Mouse (Mus musculus) urinary bladder, adult 2 months (tissue): ENCODE measurements around the gene Ralgps1. TPM values are rescaled to one million over a fixed set of nuclear protein-coding genes. Genes with fewer than 3 reads are reported as not detected.
"Not testable (repeated sequence)": the region's sequence is repeated elsewhere in the genome, so short reads cannot be mapped to it uniquely, and the experiment has no call there.

Experiments used
- DNase-seq: peaks from one replicate; pipeline ENCODE4 v3.0.0; 2022; ENCODE audit warnings: low spot score
- polyA plus RNA-seq: library from polyadenylated mRNA; depleted of rRNA; stranded (reverse); fragments of >200 nt; gene quantifications from 2 replicates; pipeline ENCODE4 v1.2.3, GENCODE M21; 2012

Gene Ralgps1
- polyA plus RNA-seq, 1 experiment = 8.4 TPM

- no peak for DNase-seq
These were observed 10.1 kb downstream of the Ralgps1 start for GRCm38 (mm10) chr2:33361139-33361716.

- DNase-seq = no peak
These were observed 10.7 kb downstream of the Ralgps1 start for GRCm38 (mm10) chr2:33360564-33360963.

GRCm38 (mm10) chr2:33359184-33359583 is 12.1 kb downstream of the Ralgps1 start:
- no peak for DNase-seq

GRCm38 (mm10) chr2:33357250-33357838 is 13.9 kb downstream of the Ralgps1 start:
- DNase-seq = no peak

GRCm38 (mm10) chr2:33355558-33355957 is 15.7 kb downstream of the Ralgps1 start:
- DNase-seq = no peak

- DNase-seq = no peak
These were observed 17.9 kb downstream of the Ralgps1 start for GRCm38 (mm10) chr2:33353432-33353831.

- no peak for DNase-seq
These were observed 19.8 kb downstream of the Ralgps1 start for GRCm38 (mm10) chr2:33351449-33351848.

- no peak for DNase-seq
These were observed 20.4 kb downstream of the Ralgps1 start for GRCm38 (mm10) chr2:33350921-33351320.

- DNase-seq = no peak
These were observed 21.7 kb downstream of the Ralgps1 start for GRCm38 (mm10) chr2:33349581-33349980.

GRCm38 (mm10) chr2:33349081-33349480 is 22.2 kb downstream of the Ralgps1 start:
- peak; percentile 45 for DNase-seq

GRCm38 (mm10) chr2:33348260-33348659 is 23.0 kb downstream of the Ralgps1 start:
- DNase-seq = no peak

GRCm38 (mm10) chr2:33347607-33348006 is 23.7 kb downstream of the Ralgps1 start:
- DNase-seq = no peak

- DNase-seq = no peak
These were observed 24.5 kb downstream of the Ralgps1 start for GRCm38 (mm10) chr2:33346749-33347148.

- no peak for DNase-seq
These were observed 25.3 kb downstream of the Ralgps1 start for GRCm38 (mm10) chr2:33345956-33346355.

GRCm38 (mm10) chr2:33345475-33345874 is 25.8 kb downstream of the Ralgps1 start:
- DNase-seq = no peak

GRCm38 (mm10) chr2:33343413-33343812 is 27.9 kb downstream of the Ralgps1 start:
- no peak for DNase-seq

GRCm38 (mm10) chr2:33342148-33342547 is 29.1 kb downstream of the Ralgps1 start:
- no peak for DNase-seq

- no peak for DNase-seq
These were observed 35.5 kb downstream of the Ralgps1 start for GRCm38 (mm10) chr2:33335789-33336188.

- DNase-seq = no peak
These were observed 41.7 kb downstream of the Ralgps1 start for GRCm38 (mm10) chr2:33329622-33330021.

GRCm38 (mm10) chr2:33328941-33329340 is 42.3 kb downstream of the Ralgps1 start:
- no peak for DNase-seq

GRCm38 (mm10) chr2:33325359-33325758 is 45.9 kb downstream of the Ralgps1 start:
- no peak for DNase-seq

- DNase-seq = no peak
These were observed 47.3 kb downstream of the Ralgps1 start for GRCm38 (mm10) chr2:33323799-33324595.

- not testable (repeated sequence) for DNase-seq
These were observed 48.2 kb downstream of the Ralgps1 start for GRCm38 (mm10) chr2:33323043-33323625.
